Mouse (Mus musculus) liver, adult 2 months (tissue): ENCODE data around the gene Pithd1.

Experiments used
- CTCF ChIP-seq: fragments of 200-500 bp; IDR thresholded peaks from 2 replicates; pipeline ENCODE4 v1.5.1; 2011; ENCODE audit warnings: low read depth, low read length, control low read depth
- POLR2A ChIP-seq: fragments of 200-500 bp; IDR thresholded peaks from 2 replicates; pipeline ENCODE4 v1.6.1; 2011; ENCODE audit warnings: low read length, control low read depth; ENCODE audit not compliant: insufficient read depth; ENCODE audit errors: extremely low read depth

DNA sequence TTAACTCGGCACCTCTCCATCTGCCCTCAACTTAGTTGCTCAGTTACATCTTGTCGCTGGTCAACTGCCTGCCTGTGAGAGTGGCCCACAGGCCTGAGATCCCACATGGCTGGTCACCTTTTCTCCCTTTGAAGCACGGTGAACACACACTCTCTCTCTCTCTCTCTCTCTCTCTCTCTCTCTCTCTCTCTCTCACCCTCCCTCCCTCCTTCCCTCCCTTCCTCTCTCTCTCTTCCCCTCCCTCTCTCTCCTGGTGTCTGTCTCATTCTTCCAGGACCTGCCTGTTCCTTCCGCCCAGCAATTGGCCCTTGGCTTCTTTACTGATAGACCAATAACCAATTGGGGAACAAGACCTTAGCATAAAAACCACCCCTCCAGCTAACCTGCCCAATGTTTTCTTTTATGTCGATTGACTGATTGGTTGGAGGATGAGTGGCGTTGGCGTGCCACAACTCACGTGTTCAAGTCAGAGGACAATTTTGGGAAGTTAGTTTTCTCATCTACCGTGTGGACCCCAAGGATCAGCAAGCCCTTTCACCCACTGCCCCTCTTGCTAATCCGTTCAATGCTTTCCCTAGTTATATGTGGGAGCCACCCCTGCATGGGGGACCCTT is 60.8 kb downstream of the Pithd1 start:
- TF ChIP-seq CTCF = no peak
- TF ChIP-seq POLR2A = no peak
